Mouse (Mus musculus): Measurements from ENCODE around the gene Ptger1.

Gene Ptger1

DNA sequence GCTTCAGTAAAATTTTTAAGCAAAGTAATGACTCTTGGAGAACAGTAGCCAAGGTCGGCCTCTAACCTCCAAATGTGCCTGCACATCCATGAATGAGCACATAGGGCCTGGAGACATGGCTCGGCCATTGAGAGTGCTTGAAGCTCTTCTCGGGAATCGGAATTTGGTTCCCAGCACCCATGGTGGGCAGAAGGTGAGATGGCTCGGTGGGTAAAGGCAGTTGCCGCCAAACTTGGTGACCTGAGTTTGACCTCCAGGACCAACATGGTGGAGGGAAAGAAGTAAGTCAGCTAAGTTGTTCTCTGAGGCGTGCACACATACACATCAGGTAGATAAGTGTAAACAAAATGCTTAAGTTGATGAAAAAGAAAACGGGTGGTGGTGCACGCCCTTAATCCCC lies 10.4 kb upstream of the Ptger1 start:
- DNase-seq (ENCODE audit: low read depth, low spot score): no peak

DNA sequence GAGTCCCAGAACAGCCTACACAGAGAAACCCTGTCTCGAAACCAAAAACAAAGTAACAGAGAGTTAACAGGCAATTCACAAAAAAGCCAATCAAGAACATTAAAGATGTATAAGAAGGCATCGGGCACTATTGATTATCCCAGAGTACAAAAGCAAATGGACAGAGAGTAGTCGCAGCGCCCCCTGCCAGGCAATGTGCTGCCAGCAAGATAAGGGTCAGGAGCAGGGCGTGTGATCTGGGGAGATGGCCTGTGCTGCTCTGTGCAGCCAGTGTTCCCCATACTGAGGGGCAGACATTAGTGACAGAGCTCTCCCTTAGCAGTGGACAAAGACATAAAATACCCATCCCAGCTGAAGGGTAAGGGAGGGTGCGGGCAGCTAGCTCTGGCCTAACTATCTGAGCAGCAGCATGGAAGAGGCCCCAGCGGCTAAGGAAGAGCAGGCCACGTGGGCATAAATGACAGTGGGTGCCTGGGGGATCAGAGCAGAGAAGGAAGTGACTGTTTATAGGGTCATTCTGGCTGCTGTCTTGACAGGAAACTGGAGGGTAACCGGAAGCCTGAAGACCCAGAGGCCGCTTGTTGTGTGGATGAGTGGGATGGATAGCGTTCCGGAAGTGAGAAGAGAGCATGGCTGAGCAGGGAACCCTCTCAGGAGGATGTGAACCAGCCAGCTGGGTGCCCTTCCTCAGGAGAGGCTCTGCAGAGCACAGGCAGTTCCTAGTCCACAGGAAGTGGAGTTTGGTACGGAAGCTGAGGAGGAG lies 9.8 kb upstream of the Ptger1 start:
- no peak for DNase-seq (ENCODE audit: low read depth, low spot score)

DNA sequence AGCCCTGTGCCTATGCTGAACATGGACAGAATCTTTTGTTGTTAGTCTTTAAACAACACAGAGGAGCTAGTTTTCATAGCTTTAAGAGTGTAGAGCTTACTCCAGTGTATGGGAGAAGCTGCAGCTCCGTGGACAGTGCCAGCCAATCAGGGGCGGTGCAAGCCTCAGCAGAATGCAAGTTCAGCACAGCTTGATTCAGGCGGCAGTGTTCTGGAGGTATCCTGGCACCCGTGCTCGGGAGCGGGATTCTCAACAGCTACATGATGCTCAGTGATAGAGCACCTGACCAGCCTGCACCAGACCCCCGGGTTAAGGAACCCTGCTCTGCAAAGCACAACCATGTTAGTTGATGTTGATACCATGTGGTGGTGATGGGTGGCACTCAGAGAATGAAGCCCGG lies 5.9 kb upstream of the Ptger1 start:
- DNase-seq (ENCODE audit: low read depth, low spot score): peak; percentile 77

DNA sequence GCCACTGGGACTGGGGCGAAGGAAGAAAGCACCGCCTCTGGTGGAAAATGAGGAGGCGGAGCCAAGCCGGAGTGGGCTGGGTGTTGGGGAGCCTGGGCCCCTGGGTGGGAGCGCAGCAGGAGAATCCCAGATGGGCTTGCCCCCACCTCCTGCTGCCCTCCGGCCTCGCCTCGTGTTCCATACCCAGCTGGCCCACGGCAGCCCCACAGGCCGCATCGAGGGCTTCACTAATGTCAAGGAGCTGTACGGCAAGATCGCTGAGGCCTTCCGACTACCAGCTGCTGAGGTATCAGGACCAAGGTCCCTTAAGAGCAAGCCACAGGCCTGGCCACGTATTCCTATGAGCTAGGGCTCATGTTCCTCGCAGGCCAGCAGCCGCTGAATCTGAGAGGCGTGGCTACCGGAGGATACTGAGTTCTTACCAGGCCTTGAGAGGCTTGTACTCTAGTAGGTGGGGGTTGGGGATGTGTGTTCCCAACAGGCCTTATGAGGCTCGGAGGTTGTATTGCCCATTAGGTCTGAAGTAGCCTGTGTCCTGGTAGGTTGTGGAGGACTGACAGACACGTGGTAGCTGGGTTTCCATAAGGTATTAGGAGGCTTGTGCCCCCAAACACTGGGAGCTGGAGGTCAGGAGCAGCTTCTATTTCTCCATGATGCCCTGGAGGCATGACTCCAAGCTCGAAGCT lies 5.3 kb upstream of the Ptger1 start:
- no peak for DNase-seq (ENCODE audit: low read depth, low spot score)

- DNase-seq (ENCODE audit: low read depth, low spot score): peak; percentile 93
Measured at GRCm38 (mm10) chr8:83662421-83662826, 4.1 kb upstream of the Ptger1 start.

DNA sequence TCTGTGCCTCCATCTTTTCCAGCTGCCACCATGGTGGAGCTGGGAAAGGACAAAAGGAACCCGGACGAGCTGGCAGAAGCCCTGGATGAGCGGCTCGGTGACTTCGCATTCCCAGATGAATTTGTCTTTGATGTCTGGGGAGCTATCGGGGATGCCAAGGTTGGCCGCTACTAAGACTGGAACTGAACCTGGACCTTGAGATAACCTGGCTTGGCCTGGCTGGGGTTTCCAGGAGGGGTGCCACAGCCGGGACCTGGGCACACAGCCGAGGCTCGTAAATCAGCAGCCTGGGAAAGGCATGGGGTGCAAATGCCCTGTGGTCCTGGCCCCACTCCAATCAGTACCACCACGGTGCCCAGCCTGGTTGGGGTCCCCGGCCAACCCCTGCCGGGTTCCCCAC lies 2.4 kb upstream of the Ptger1 start:
- DNase-seq (ENCODE audit: low read depth, low spot score): no peak

GRCm38 (mm10) chr8:83664931-83665625 lies 1.4 kb upstream of the Ptger1 start:
- DNase-seq (ENCODE audit: low read depth, low spot score): no peak

DNA sequence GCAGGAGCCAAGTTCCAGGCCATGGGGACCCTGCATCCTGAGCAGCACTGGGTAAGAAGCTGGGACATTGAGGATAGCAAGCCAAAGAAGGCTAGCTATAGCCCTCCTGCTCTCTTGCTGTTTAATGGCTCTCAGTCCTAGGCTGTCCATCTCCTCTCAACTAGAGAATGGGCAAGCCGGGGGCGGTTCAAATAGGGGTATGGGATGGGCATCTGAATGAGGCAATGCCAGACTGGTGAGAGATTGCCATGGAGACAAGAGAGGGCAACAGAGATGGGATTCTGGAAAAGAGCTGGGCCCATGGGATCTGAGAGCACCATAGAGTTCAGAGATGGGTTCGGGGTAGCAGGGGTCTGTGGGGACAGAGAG lies 372 bp downstream of the Ptger1 start:
- no peak for DNase-seq (ENCODE audit: low read depth, low spot score)

- DNase-seq (ENCODE audit: low read depth, low spot score): no peak
Measured at GRCm38 (mm10) chr8:83667526-83667925, 1.0 kb downstream of the Ptger1 start.

GRCm38 (mm10) chr8:83668010-83668916 lies 1.8 kb downstream of the Ptger1 start:
- peak; percentile 68 for DNase-seq (ENCODE audit: low read depth, low spot score)

DNA sequence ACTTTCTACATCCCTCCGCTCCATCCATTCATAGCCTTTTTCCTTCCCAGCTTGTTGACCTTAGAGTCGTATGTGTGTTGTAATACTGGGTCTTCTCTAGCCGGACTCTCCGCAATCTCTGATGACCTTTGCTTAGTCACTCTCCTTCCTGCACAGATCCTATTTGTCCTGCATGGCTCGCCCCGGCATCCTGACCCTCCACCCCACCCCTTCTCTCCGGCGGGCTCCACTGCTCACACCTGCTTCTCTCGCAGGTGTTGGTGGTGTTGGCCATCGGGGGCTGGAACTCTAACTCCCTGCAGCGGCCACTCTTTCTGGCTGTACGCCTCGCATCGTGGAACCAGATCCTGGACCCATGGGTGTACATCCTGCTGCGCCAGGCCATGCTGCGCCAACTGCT lies 2.5 kb downstream of the Ptger1 start:
- no peak for DNase-seq (ENCODE audit: low read depth, low spot score)

DNA sequence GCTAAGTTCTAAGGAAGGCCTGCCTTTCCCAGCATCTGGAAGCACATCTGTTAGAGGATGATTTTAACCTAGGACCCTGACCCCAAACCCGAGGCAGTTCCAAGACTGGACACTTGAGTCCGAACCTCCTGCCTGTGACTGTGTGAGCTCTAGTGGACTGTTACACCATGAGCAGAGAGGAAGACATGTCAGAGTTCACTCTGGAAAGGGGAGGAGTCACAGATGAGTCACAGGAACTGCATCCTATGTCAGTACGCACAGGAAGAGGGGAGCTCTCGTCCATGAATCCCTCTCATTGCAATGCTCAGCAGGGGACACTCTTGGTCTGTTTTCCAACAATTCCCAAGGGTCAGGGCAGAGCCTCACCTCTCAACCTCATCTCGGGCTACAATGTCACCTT lies 6.5 kb downstream of the Ptger1 start:
- DNase-seq (ENCODE audit: low read depth, low spot score): no peak

GRCm38 (mm10) chr8:83674497-83674896 lies 8.0 kb downstream of the Ptger1 start:
- DNase-seq (ENCODE audit: low read depth, low spot score): peak; percentile 81

GRCm38 (mm10) chr8:83679866-83680265 lies 13.4 kb downstream of the Ptger1 start:
- DNase-seq (ENCODE audit: low read depth, low spot score): peak; percentile 84

DNA sequence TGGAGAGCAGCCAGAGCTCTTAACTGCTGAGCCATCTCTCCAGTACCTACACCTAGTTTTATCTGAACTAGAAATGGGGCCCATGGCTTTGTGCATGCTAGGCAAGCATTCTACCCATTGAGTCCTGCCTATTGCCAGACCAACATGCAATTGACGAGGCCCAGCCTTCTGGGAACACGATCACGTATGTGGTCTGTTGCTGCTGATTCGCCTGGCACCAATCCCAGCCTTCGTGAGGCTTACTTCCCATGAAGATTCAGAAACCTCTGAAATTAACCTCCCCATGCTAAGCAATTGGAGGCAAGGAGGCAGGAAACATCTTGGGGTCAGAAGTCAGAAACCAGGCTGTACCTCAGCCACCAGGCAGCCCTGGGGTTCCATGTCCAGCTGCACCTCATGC lies 14.1 kb downstream of the Ptger1 start:
- no peak for DNase-seq (ENCODE audit: low read depth, low spot score)

DNA sequence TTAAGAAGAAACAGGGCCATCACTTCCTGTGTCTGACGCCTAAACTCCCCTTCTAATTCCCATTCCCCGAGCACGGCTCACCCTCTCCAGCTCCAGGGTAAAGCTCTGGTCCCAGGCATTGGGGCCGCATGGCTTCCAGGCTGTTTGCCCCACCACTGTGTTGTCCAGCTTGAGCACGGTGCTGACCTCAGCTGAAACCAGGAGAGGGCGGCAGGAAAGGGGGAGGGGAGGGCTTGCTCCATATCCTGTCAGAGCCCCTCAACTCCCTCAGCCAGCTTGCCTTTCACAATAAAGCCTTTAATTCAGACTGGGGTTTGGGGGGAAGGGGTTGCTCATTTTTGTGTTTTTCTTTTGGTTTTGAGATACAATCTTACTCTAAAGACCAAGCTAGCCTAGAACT lies 14.6 kb downstream of the Ptger1 start:
- no peak for DNase-seq (ENCODE audit: low read depth, low spot score)

DNA sequence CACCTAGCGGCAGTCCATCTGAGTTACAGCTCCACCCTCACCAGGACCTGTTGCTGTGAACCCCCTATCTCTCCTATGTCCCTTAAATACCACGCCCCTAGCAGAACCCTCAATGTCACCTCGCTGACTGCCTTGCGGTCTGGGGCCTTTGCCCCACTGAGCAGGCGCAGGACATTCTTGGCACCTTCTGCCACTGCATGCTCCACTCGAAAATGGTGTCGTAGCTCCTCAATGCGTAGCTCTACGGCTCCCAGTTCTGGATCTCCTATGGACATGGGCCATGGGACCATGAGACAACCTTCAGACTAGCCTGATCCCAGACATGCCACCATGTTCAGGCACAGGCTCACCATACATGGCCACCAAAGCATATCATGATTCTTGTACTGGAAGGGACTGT lies 18.0 kb downstream of the Ptger1 start:
- no peak for DNase-seq (ENCODE audit: low read depth, low spot score)

DNA sequence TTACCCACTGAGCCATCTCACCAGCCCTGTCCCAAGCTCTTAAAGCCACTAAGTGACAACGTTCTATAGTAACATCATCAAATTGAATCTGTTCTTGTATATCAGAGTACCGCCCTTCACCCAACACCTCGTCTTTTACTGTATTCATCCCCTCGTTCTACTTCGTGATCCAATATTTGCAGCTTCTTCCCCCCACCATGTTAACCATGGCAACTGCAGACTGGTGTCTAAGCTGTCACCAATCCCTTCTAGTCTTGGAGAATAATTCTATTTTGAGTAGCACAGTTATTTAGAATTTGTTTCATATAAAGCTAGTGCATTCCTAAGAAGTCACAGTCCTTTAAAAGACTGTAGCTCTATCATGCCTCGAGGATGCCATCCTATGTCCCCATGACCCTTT lies 22.8 kb downstream of the Ptger1 start:
- no peak for DNase-seq (ENCODE audit: low read depth, low spot score)

DNA sequence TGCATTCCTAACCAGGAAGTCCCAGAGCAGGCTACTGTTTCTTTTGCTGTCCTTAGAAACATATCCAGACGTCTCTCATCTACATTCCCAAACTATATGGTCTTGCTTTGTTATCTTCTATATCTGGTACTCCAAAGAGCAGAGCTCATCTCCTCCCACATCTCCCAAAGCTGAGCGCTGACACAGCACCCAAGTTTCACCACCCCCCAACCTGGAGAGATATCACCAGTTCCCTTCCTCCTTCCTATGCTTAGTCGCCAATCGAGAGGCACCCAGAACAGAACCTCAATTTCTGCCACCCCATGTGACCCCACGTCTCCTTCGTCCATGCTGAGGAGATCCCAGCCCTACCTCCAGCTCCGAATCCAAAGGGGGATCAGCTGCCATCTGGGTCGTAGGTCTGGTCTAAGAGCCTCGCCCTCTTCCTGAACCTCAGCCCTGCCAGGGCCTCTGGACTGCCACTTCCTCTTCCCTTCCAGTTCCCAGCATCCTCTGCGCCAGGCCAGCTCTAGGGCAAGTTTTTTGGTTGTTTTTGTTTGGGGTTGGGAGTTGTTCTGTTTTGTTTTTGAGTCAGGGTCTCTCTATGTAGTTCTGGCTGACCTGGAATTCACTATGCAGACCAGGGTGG lies 27.2 kb downstream of the Ptger1 start:
- peak; percentile 71 for DNase-seq (ENCODE audit: low read depth, low spot score)

DNA sequence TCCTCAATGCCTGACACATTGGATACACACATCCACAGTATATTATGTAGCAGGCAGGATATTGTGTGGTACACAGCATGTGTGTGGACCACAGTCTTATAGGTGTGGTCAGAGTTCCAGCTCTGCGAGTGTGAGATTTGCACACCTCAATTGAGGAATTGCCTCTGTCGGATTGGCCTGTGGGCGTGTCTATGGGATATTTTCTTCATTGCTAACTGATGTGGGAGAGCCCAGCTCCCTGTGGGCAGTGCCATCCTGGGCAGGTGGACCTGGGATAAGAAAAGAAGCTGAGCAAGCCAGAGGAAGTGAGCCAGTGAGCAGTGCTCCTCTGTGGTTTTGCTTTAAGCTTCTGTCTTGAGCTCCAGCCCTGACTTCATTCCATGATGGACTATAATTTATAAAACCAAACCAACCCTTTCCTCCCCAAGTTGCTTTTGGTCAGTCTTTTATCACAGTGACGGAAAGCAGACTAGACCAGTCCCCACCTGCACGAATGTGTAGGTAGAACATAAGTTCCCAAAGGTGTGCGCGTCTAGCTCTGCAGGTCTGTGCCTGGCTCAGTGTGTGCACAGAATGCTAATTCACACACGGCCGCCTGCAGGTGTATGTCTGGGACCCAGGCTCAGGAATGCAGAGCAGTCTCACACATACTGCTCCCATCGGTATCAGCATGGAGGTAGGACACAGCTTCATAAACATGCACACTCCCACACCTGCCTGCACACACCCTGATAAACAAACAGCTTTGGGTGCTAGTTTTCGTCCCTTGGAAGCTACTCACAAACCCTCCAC lies 28.1 kb downstream of the Ptger1 start:
- peak; percentile 50 for DNase-seq (ENCODE audit: low read depth, low spot score)
